Mouse (Mus musculus): Measurements from ENCODE around the gene Clic3. TPM values are rescaled to one million over a fixed set of nuclear protein-coding genes. Genes with fewer than 3 reads are reported as not detected.

Clic3 gene
- polyA plus RNA-seq, 1 experiment from 2014 or later, result 3.7 TPM

DNA sequence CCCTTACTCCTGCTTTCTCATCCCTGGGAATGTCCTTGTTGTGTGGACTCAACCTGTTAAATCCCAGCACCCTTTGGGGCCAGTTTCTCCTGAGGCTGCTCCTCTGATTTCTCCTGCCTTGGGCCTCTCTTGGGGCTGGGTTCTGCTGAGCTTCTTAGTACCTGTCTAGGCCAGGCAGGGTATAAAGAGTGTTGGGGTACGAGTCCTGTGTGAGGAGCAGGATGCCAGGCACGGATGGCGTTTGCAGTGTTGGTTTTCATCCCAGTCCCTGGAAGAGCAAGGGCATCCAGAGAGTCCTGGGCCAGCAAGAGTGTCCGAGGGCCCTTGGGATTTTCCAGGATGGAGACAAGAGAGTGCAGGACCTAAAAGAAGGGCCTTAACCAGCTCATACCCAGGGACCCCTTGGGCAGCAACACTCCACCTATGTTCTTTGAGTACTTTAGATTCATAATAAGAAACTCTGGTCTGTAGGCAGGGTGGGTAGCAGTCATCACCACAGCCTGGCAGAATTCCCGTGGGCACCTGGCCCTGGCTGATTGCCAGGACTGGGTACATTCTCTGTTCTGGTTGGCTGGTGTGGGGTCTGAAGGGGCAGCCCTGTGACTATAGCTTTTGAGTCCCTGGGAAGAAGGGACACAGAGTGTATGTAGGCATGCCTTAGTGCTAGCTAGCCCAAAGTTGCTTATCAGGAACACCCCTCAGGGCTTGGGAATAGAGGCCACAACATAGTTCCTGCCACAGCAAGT lies 27.0 kb upstream of the Clic3 start:
- Histone ChIP-seq H3K9me3 (no peaks in the 10 kb centered on the region), H3K27ac (peak overlapping the region; percentile 3), H3K36me3 (peaks cover 18% of the 10 kb centered on the region), H3K4me3 (peak overlapping the region; percentile 76), H3K9ac (peak overlapping the region; percentile 88), H3K4me1 (replicated peaks) (peaks cover 39% of the 10 kb centered on the region), H3K4me2 (peak overlapping the region; percentile 85), H3K27me3 (peaks cover 26% of the 10 kb centered on the region)
- 76% methylated on average over 5 of the region's 5 CpGs for WGBS
- no peak for ATAC-seq (ENCODE audit: low FRiP score)

DNA sequence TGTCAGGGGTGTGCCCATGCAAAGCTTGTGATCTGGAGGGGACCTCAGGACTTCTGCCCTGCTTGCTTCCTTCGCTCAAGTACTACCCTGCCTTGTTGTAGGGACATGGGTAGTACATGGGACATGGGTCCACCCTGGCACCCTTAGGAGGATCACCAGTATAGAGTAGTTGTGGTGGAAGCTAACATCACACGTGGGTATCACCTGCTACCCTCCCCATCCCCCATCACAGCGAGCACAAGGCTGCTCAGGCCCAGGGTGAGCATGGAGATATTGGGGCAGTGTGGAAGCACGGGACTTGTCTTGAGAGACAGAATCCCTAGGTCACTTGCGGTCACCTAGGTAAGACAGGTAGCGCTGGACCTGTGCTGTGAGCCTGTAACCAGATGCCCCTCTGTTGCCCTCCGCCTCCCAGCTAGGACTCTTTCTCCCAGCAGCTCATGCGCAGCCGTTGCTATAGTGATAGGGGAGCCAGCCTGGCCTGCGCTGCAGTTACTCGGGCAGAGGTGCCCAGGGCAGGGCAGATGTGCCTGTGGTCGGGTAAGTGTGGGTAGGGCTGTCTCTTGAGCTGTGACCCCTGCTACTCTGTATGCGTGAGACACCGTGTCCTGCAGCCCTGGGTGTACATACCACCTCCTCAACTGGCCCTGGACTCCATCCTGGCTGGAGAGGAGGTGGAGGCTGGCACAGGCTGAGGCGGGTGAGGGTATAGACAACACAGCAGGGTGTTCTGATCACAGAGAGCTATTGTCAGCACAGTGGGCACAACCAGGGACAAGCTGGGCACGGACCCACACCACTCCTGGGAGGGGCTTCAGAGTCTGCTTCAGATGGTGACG lies 26.0 kb upstream of the Clic3 start:
- H3K27me3 ChIP-seq, result peaks cover 16% of the 10 kb centered on the region
- peak overlapping the region; percentile 85 for H3K4me2 ChIP-seq
- peak overlapping the region; percentile 16 for H3K4me3 ChIP-seq
- H3K9ac ChIP-seq, result peak overlapping the region; percentile 88
- peaks cover 28% of the 10 kb centered on the region for H3K36me3 ChIP-seq
- ATAC-seq (ENCODE audit: low FRiP score), result no peak
- H3K27ac ChIP-seq, result 0 out of 2 replicates have a peak overlapping the region, but pooled peaks have one; percentile 40
- WGBS, result 55% methylated on average over 17 of the region's 17 CpGs
- H3K9me3 ChIP-seq, result no peaks in the 10 kb centered on the region
- peaks cover 36% of the 10 kb centered on the region for H3K4me1 ChIP-seq (replicated peaks)

DNA sequence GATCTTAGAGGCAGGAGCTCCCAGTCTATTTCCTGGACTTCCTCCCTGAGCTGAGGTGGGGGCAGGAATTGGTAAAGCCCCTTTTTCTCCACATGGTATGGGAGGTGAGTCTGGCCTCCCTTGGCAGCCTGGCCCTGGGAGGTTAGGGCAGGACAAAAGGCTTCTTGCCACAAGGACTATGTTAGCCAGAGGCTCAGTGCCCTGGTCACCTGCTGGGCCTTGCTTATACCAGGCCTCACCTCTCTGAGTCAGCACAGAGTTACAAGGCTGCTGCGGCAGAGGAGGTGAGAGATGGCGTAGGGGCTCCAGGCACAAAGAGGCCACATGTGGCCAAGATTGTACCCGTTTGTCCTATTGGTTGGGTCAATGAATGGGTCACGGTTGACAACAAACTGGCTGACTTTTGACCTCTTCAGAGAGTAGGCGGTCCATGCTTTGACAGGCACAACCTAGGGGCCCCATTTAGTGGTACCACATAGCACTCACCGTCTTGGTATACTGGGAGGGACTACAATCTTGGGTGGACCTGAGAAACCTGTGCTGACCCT lies 25.3 kb upstream of the Clic3 start:
- no peak for ATAC-seq (ENCODE audit: low FRiP score)
- Histone ChIP-seq H3K36me3 (peaks cover 36% of the 10 kb centered on the region), H3K4me2 (peak overlapping the region; percentile 85), H3K27ac (0 out of 2 replicates have a peak overlapping the region, but pooled peaks have one; percentile 40), H3K4me1 (replicated peaks) (peaks cover 34% of the 10 kb centered on the region), H3K4me3 (no peak overlapping the region), H3K27me3 (peaks cover 8% of the 10 kb centered on the region; the same call in 1 of the 2 replicates), H3K9me3 (no peaks in the 10 kb centered on the region), H3K9ac (peak overlapping the region; percentile 88)
- WGBS, result 36% methylated on average over 6 of the region's 6 CpGs

DNA sequence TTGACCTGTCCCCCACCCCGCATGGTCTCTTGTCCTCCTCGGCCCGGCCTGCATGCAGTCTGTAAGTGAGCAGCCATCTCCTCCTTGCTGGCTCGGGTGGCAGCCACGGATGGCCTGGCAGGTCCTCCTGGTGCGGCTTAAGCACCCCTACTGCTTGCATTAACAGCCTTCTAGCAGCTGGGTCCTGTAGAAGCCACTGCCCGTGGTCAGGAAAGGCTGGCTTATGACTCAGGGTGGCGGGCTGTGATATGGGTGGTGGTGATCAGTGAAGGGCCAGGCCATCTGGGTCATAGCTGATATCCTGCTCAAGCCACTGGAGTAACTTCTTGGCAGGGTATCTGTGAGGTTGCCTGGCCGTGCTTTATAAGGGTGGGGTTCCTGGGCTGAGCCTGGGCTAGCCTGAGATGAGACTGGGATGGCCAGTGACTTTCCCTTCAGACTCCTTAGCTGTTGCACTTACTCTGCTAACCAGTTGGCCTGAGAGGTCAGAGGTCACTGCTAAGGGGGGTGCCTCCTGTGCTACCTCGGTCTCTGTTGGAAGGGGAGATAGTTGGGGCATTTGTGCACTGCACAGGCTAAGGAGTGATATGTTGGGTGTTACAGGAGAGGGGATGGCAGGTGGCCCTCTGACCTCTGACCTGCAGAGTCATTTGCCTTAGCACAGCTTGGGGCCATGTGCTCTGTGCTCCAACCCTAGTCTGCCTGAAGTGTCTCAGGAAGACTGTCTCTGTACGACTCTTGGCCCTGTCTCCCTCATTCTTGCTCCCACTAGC lies 24.1 kb upstream of the Clic3 start:
- peaks cover 34% of the 10 kb centered on the region for H3K4me1 ChIP-seq (replicated peaks)
- 0 out of 2 replicates have a peak, but pooled peaks cover 5% of the 10 kb centered on the region for H3K27me3 ChIP-seq
- 85% methylated on average over 11 of the region's 11 CpGs for WGBS
- no peak for ATAC-seq (ENCODE audit: low FRiP score)
- no peak overlapping the region for H3K4me3 ChIP-seq
- H3K9me3 ChIP-seq, result no peaks in the 10 kb centered on the region
- peak overlapping the region; percentile 8; the same call in 1 of the 2 replicates for H3K9ac ChIP-seq
- peaks cover 47% of the 10 kb centered on the region for H3K36me3 ChIP-seq
- H3K27ac ChIP-seq, result no peak overlapping the region
- H3K4me2 ChIP-seq, result no peak overlapping the region

DNA sequence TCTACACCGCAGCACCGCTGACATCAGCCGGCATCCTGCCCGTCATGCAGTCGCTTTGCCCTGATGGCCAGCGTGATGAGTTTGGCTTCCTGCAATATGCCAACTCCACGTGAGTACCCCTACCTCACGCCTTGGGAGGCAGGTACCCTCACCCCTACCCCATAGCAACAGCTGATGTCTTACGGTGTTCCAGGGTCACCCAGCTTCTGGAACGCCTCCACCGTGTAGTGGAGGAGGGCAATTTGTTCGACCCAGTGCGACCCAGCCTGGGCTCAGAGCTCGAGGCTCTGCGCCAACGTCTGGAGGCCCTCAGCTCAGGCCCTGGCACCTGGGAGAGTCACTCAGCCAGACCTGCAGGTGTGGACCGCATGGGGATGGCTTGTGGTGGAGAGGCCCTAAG lies 23.5 kb upstream of the Clic3 start:
- no peaks in the 10 kb centered on the region for H3K9me3 ChIP-seq
- H3K9ac ChIP-seq, result no peak overlapping the region
- H3K36me3 ChIP-seq, result peaks cover 53% of the 10 kb centered on the region
- H3K4me2 ChIP-seq, result no peak overlapping the region
- 91% methylated on average over 17 of the region's 17 CpGs for WGBS
- no peak overlapping the region for H3K27ac ChIP-seq
- 0 out of 2 replicates have a peak, but pooled peaks cover 5% of the 10 kb centered on the region for H3K27me3 ChIP-seq
- H3K4me3 ChIP-seq, result no peak overlapping the region
- H3K4me1 ChIP-seq (replicated peaks), result peaks cover 34% of the 10 kb centered on the region
- no peak for ATAC-seq (ENCODE audit: low FRiP score)

DNA sequence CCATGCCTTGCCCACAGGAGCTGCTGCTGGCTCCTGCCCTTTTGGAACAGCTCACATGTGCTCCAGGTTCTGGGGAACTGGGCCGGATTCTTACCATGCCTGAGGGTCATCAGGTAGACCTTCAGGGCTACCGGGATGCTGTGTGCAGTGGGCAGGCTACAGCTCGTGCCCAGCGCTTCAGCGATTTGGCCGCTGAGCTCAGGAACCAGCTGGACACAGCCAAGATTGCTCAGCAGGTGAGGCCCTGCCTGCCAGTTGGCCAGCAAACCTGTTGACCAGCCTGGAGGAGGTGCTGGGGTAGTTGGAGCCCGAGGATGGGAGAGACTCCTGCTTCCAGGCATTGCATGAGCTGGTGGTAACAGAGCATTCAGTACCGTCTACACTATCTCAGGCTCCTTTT lies 22.3 kb upstream of the Clic3 start:
- no peak for ATAC-seq (ENCODE audit: low FRiP score)

DNA sequence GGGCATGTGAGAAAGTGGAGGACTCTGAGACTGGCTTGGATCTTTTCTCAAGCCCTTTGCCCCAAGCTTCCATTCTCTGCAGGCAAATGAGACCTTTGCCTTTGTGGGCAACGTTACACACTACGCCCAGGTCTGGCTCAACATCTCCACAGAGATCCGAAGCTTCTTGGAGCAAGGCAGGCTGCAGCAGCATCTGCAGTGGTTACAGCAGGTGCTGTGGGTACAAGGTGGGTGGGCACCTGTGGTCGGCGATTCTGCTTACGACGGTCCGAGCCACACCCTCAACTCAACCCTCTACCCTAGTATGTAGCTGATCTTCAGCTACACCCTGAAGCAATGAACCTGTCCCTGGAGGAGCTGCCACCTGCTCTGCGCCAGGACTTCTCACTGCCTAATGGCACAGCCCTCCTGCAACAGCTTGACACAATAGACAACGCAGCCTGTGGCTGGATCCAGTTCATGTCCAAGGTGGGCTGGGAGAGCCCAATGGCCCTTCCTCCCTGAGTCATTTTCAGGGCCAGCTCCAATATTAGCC lies 20.3 kb upstream of the Clic3 start:
- H3K36me3 ChIP-seq, result peaks cover 86% of the 10 kb centered on the region
- H3K27me3 ChIP-seq, result no peaks in the 10 kb centered on the region
- 89% methylated on average over 10 of the region's 10 CpGs for WGBS

More for the DNA sequence above, 22.3 kb upstream of the Clic3 start:
- no peak overlapping the region for H3K4me3 ChIP-seq
- no peak overlapping the region for H3K27ac ChIP-seq
- no peaks in the 10 kb centered on the region for H3K9me3 ChIP-seq
- no peak overlapping the region for H3K4me2 ChIP-seq
- peaks cover 30% of the 10 kb centered on the region for H3K4me1 ChIP-seq (replicated peaks)
- WGBS, result 91% methylated on average over 8 of the region's 8 CpGs
- H3K27me3 ChIP-seq, result 0 out of 2 replicates have a peak, but pooled peaks cover 5% of the 10 kb centered on the region
- no peak overlapping the region for H3K9ac ChIP-seq
- peaks cover 65% of the 10 kb centered on the region for H3K36me3 ChIP-seq

DNA sequence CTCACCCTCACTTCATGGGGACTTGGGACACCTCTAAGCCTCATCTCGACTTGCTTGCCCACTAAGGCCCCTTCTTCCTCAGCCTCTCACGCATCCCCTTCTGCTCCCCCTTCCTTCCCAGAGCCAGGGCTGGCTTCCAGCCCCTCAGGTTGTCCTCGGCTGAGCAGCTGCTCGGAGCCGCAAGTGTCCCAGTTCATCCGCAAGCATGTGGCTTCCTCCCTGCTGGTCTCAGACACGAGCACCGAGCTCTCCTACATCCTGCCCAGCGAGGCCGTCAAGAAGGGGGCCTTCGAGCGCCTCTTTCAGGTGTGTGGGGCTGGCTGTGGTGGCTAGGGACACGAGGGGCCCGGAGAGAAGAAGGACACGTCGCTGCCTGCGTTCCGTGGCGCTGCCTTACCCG lies 15.6 kb upstream of the Clic3 start:
- peaks cover 100% of the 10 kb centered on the region for H3K36me3 ChIP-seq
- no peaks in the 10 kb centered on the region for H3K4me1 ChIP-seq (replicated peaks)
- no peak overlapping the region for H3K4me3 ChIP-seq
- H3K9ac ChIP-seq, result no peak overlapping the region
- ATAC-seq (ENCODE audit: low FRiP score), result no peak
- H3K27me3 ChIP-seq, result no peaks in the 10 kb centered on the region
- WGBS, result 90% methylated on average over 20 of the region's 20 CpGs
- H3K27ac ChIP-seq, result no peak overlapping the region
- H3K4me2 ChIP-seq, result no peak overlapping the region
- no peaks in the 10 kb centered on the region for H3K9me3 ChIP-seq

More for the DNA sequence above, 20.3 kb upstream of the Clic3 start:
- H3K4me2 ChIP-seq, result no peak overlapping the region
- H3K9me3 ChIP-seq, result no peaks in the 10 kb centered on the region
- H3K9ac ChIP-seq, result no peak overlapping the region
- no peak overlapping the region for H3K4me3 ChIP-seq
- no peak for ATAC-seq (ENCODE audit: low FRiP score)
- H3K27ac ChIP-seq, result no peak overlapping the region
- H3K4me1 ChIP-seq (replicated peaks), result peaks cover 9% of the 10 kb centered on the region

DNA sequence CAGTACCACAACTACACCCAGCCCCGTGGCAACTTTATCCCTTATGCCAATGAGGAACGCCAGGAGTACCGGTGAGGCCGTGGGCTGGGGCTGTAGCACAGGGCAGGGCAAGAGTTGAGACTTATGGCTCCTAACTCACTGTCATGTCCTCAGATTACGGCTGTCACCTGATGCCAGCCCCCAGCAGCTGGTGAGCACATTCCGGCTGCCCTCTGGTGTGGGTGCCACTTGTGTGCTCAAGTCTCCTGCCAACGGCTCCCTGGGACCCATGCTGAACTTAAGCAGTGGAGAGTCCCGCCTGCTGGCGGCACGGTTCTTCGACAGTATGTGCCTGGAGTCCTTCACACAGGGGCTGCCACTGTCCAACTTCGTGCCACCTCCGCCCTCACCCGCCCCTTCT lies 14.0 kb upstream of the Clic3 start:
- WGBS, result 90% methylated on average over 14 of the region's 14 CpGs
- no peak overlapping the region for H3K9ac ChIP-seq
- H3K4me2 ChIP-seq, result no peak overlapping the region
- H3K4me3 ChIP-seq, result no peak overlapping the region
- no peak overlapping the region for H3K27ac ChIP-seq
- peaks cover 100% of the 10 kb centered on the region for H3K36me3 ChIP-seq
- ATAC-seq (ENCODE audit: low FRiP score), result no peak
- no peaks in the 10 kb centered on the region for H3K4me1 ChIP-seq (replicated peaks)
- H3K27me3 ChIP-seq, result no peaks in the 10 kb centered on the region
- H3K9me3 ChIP-seq, result no peaks in the 10 kb centered on the region

DNA sequence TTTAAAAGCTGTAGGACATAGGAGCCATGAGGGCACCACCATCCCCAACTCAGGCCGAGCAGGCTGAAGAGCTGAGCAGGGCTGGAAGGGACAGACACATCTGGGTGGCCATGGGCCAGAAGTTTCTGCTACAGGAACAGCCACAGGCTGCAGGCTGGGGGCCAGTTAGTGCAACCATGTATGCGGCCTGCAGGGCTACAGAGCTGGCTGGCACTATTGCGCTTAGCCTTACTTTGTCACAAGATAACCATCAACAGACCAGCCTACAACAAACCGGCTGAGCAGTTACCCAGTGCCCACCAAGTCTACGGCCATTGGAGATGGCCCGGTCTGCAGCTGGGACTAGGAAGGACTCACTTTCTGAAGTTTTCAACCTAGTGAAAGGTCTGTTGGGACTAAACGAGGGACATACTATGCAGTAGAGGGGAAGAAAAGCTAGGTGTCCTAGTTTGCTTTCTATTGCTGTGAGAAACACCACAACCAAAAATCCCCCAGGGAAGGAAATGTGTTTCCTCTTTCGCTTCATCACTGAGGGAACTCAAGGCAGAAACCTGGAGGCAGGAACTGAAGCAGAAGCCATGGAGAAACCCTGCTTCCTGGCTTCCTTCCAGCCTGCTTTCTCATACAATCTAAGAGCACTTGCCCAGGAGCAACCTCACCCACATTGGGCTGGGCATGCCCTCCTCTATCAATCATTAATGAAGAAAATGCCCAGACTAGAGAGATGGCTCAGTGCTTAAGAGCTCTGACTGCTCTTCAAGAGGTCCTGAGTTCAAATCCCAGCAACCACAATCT lies 5.6 kb upstream of the Clic3 start:
- H3K4me3 ChIP-seq, result no peak overlapping the region
- H3K4me2 ChIP-seq, result no peak overlapping the region
- H3K27me3 ChIP-seq, result no peaks in the 10 kb centered on the region
- WGBS, result 88% methylated on average over 8 of the region's 8 CpGs
- no peak overlapping the region for H3K27ac ChIP-seq
- H3K36me3 ChIP-seq, result peaks cover 32% of the 10 kb centered on the region
- H3K9me3 ChIP-seq, result no peaks in the 10 kb centered on the region
- no peaks in the 10 kb centered on the region for H3K4me1 ChIP-seq (replicated peaks)
- no peak overlapping the region for H3K9ac ChIP-seq
- no peak for ATAC-seq (ENCODE audit: low FRiP score)

DNA sequence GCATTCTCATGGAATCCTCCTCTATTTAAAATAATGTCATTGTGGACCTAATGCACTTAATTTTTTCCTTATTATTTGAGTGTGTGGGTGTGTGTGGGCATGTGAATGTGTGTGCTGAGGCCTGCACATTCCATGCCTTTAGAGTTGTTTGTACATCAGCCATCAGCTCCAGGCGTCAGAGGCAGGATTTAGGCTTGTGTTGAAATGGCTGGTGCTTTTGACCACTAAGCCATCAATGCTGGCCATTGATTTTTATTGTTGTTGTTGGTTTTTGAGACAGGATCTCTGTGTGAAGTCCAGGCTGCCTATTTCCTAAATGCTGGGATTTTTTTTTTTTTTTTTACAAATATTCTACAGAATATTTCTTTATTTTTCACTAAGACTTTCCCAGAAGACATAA lies 3.7 kb upstream of the Clic3 start:
- no peak overlapping the region for H3K9ac ChIP-seq
- peaks cover 20% of the 10 kb centered on the region for H3K36me3 ChIP-seq
- no peaks in the 10 kb centered on the region for H3K27me3 ChIP-seq
- H3K4me2 ChIP-seq, result no peak overlapping the region
- H3K4me1 ChIP-seq (replicated peaks), result no peaks in the 10 kb centered on the region
- ATAC-seq (ENCODE audit: low FRiP score), result no peak
- H3K27ac ChIP-seq, result no peak overlapping the region
- WGBS, result 58% methylated on average over 1 of the region's 1 CpGs
- no peak overlapping the region for H3K4me3 ChIP-seq
- no peaks in the 10 kb centered on the region for H3K9me3 ChIP-seq

All from hindbrain, embryonic 13.5 days (tissue).